Mouse (Mus musculus): Measurements from ENCODE around the gene Slc6a20b.

The Slc6a20b gene

DNA sequence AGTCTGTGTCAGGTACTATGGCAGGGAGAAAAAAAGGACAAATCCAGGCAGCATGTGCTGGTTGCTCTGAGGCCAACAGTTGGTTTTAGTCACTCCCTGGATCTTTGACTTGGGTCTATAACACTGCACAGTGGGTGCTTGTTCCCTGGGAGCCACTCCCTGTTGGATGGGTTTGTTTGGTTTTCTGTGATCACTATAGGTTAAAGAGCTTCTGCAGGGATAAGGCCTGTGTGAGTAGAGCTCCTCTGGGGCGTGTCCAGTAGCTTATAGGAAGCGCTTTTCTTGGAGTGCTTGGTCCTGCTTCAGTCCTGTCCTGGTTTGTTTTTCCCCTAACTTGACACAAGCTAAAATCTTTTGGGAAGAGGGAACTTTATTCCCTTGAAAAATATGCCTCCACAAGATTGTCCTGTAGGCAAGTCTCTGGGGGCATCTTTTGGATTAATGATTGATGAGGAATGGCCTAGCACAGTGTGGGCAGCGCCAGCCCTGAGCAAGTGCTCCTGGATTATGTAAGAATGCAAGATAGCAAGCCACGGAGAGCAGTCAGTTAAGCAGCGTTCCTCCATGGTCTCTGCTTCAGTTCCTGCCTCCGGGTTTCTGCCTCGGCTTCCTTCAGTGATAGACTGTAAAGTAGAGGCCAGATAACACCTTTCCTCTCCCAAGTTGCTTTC, 43.0 kb downstream of the Slc6a20b start:
- DNase-seq = no peak

DNA sequence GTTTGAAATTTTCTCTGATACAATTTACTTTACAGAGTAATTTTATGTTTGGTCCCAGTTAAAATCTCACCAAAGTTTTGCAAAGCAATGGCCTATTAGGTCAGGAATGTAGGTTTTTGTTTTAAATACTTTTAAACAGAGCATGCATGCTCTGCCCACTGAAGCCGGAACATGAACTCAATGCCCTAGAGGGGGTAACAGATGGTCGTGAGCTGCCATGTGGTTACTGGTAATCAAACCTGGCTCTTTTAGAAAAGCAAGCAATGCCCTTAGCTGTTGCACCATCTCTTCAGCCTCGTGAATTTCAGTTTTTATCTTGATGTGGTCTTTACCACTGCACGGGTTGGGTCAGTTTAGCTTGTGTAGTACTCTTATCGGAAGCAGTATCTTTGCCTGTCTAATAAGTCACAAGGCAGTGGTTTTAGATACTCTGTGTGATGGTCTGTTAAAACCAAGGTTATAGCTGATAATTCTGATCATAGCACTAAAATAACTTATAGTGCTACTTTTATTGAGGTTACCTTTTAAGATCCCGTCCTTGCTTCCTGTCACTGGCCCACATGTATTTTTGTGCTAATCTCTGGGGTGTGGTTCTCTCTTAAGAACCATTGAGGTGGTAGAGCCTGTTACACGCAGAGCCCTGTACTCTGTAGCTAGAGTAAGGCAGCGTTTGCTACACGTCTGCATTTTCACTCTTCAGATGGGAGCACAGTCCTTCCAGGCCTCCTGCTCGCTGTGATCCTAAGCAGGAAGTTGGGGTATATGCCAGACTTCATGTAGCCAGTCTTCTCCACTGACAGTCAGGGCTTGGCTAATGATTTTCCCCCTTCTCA, 54.8 kb downstream of the Slc6a20b start:
- no peak for DNase-seq

DNA sequence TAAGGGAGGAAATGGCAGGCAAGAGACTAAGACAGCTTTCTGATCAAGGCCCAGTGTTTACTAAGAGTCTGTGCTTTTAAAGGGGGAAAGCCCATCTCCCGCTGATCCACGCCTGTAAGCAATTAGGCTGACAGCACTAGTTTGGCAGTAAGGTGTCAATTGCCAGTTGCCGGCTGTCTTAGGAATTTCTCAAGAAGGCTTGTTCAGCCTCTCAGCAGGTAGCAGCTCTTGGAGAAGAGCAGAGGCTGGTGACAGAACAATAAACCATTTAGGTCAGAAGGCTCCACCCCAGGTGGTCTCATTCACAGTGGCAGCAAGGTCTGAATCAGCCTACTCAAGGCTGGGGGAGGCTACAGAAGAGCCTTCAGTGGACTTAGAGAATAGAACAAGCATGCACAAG, 77.8 kb downstream of the Slc6a20b start:
- no peak for DNase-seq
